Comparison of ENCODE assay signal across 8 mouse cellular contexts in genomic region chr1:132520764-132521163, GRCm38 (mm10). TPM values are rescaled to one million over a fixed set of nuclear protein-coding genes. Genes with fewer than 3 reads are reported as not detected.
DNase-seq lines count a peak whose midpoint lies in the region; ATAC-seq and TF ChIP-seq lines count a peak whose summit lies in the region.

No protein-coding gene starts in this region.

- peaks cover 49% of the 10 kb centered on the region for H3K27me3 ChIP-seq in heart, embryonic 10.5 days (ENCODE audit: insufficient read depth, poor library complexity, severe bottlenecking)
- peaks cover 14% of the 10 kb centered on the region; the same call in 1 of the 2 replicates for H3K27me3 ChIP-seq in heart, postnatal 0 days (ENCODE audit: control insufficient read depth, insufficient read depth, low read length)
- peaks cover 16% of the 10 kb centered on the region for H3K27me3 ChIP-seq in limb, embryonic 10.5 days (ENCODE audit: low read depth, poor library complexity, severe bottlenecking)
- H3K27me3 ChIP-seq in midbrain, postnatal 0 days (ENCODE audit: insufficient read depth, low read length) = no peaks in the 10 kb centered on the region

- peak; percentile 22; the same call in 1 of the 2 replicates for TF ChIP-seq CTCF in heart, postnatal 0 days (IDR thresholded peaks at IDR 0.05; ENCODE audit: low read depth)
- TF ChIP-seq CTCF in midbrain, postnatal 0 days (IDR thresholded peaks at IDR 0.05) = peak; percentile 53

- 22% methylated on average over 2 of the region's 6 CpGs for WGBS in heart, embryonic 10.5 days
- WGBS in heart, postnatal 0 days = 25% methylated on average over 4 of the region's 6 CpGs
- WGBS in limb, embryonic 10.5 days = 21% methylated on average over 3 of the region's 6 CpGs
- 26% methylated on average over 3 of the region's 6 CpGs for WGBS in midbrain, postnatal 0 days

- H3K4me3 ChIP-seq in heart, embryonic 10.5 days = no peak overlapping the region
- no peak overlapping the region for H3K4me3 ChIP-seq in heart, postnatal 0 days (ENCODE audit: low read depth, low read length)
- H3K4me3 ChIP-seq in limb, embryonic 10.5 days = no peak overlapping the region
- no peak overlapping the region for H3K4me3 ChIP-seq in midbrain, postnatal 0 days (ENCODE audit: low read depth, low read length)

- H3K9me3 ChIP-seq in heart, embryonic 10.5 days = no peaks in the 10 kb centered on the region
- H3K9me3 ChIP-seq in heart, postnatal 0 days (replicated peaks; ENCODE audit: control insufficient read depth, low read length) = no peaks in the 10 kb centered on the region
- no peaks in the 10 kb centered on the region for H3K9me3 ChIP-seq in limb, embryonic 10.5 days (replicated peaks)
- no peaks in the 10 kb centered on the region for H3K9me3 ChIP-seq in midbrain, postnatal 0 days (ENCODE audit: low read length)

- peaks cover 9% of the 10 kb centered on the region for H3K4me1 ChIP-seq in heart, embryonic 10.5 days
- H3K4me1 ChIP-seq in heart, postnatal 0 days (ENCODE audit: control insufficient read depth, insufficient read depth) = no peaks in the 10 kb centered on the region
- H3K4me1 ChIP-seq in limb, embryonic 10.5 days = peaks cover 15% of the 10 kb centered on the region
- no peaks in the 10 kb centered on the region for H3K4me1 ChIP-seq in midbrain, postnatal 0 days (ENCODE audit: insufficient read depth, low read length)

- no peak overlapping the region for H3K9ac ChIP-seq in heart, postnatal 0 days (replicated peaks; ENCODE audit: low read depth, low read length)
- H3K9ac ChIP-seq in midbrain, postnatal 0 days (replicated peaks; ENCODE audit: low read length, poor library complexity, severe bottlenecking) = no peak overlapping the region

- H3K4me2 ChIP-seq in heart, postnatal 0 days (ENCODE audit: low read depth, low read length) = no peak overlapping the region
- H3K4me2 ChIP-seq in midbrain, postnatal 0 days (ENCODE audit: low read depth, low read length, poor library complexity, severe bottlenecking) = no peak overlapping the region

- no peaks in the 10 kb centered on the region for H3K36me3 ChIP-seq in heart, embryonic 10.5 days
- H3K36me3 ChIP-seq in heart, postnatal 0 days (replicated peaks; ENCODE audit: control insufficient read depth, insufficient read depth, low read length) = no peaks in the 10 kb centered on the region
- H3K36me3 ChIP-seq in limb, embryonic 10.5 days = no peaks in the 10 kb centered on the region
- peaks cover 55% of the 10 kb centered on the region for H3K36me3 ChIP-seq in midbrain, postnatal 0 days (ENCODE audit: insufficient read depth, low read length)

- no peak for TF ChIP-seq EP300 in heart, postnatal 0 days (IDR thresholded peaks at IDR 0.05; ENCODE audit: low read depth)

- DNase-seq in heart, adult 18-20 months = peak; percentile 43 to 64
- no peak for DNase-seq in heart, embryonic 10.5 days (ENCODE audit: low spot score)
- DNase-seq in Muller cell, postnatal 12 days (ENCODE audit: inconsistent ontology term) = peak; percentile 74
- DNase-seq in embryo, embryonic 11 days = peak; percentile 74
- peak; percentile 51 for DNase-seq in heart, postnatal 0 days (ENCODE audit: low spot score)
- peak; percentile 51 for DNase-seq in limb, embryonic 10.5 days (ENCODE audit: low spot score)
- peak; percentile 65 for DNase-seq in midbrain, postnatal 0 days (ENCODE audit: low spot score)
- peak; percentile 68 for DNase-seq in thymus, postnatal 0 days (ENCODE audit: low spot score)

- H3K27ac ChIP-seq in heart, embryonic 10.5 days = no peak overlapping the region
- H3K27ac ChIP-seq in heart, postnatal 0 days (ENCODE audit: low read depth) = no peak overlapping the region
- H3K27ac ChIP-seq in limb, embryonic 10.5 days = no peak overlapping the region
- no peak overlapping the region for H3K27ac ChIP-seq in midbrain, postnatal 0 days (ENCODE audit: low read depth, low read length)

- ATAC-seq in heart, postnatal 0 days (ENCODE audit: insufficient read depth, low read depth) = peak; percentile 74; the same call in 1 of the 2 replicates
- peak; percentile 21; the same call in 1 of the 2 replicates for ATAC-seq in midbrain, postnatal 0 days (ENCODE audit: low FRiP score)

RNA-seq across cellular contexts. Expression of gene Tmem81, which starts 14.7 kb away (rescaled TPM):
- total RNA-seq in heart, adult 18-20 months (2021) = 1 to 10 TPM; 1.5 TPM
- polyA plus RNA-seq in heart, embryonic 10.5 days (2016; fragmentation: Nextera tagmentation; extraction: Ambion mirVana) = 1.2 and 1.3 TPM in 2 replicates
- 0.23 and 3.5 TPM in 2 replicates for total RNA-seq in heart, postnatal 0 days (2014; rRNA removed; ENCODE audit: low replicate concordance)
- polyA plus RNA-seq in heart, postnatal 0 days (2015; fragmentation: Nextera tagmentation; extraction: Ambion mirVana) = 0.20 and 0.51 TPM in 2 replicates
- polyA plus RNA-seq in limb, embryonic 10.5 days (2016; fragmentation: Nextera tagmentation; extraction: Ambion mirVana) = 1.5 and 1.7 TPM in 2 replicates
- 0.38 and 1.4 TPM in 2 replicates for total RNA-seq in midbrain, postnatal 0 days (2014; rRNA removed)
- polyA plus RNA-seq in midbrain, postnatal 0 days (2015; fragmentation: Nextera tagmentation; extraction: Ambion mirVana) = 0.81 and 0.96 TPM in 2 replicates
- polyA plus RNA-seq in thymus, postnatal 0 days (2015; fragmentation: Nextera tagmentation; extraction: Ambion mirVana) = 1.8 and 2.1 TPM in 2 replicates

RNA-seq across cellular contexts. Expression of gene Cntn2, which starts 22.3 kb away (rescaled TPM):
- 1 to 10 TPM; 3.1 to 4.0 TPM for total RNA-seq in heart, adult 18-20 months (2021)
- polyA plus RNA-seq in heart, embryonic 10.5 days (2016; fragmentation: Nextera tagmentation; extraction: Ambion mirVana) = 0.14 and 0.67 TPM in 2 replicates
- 1.4 and 4.4 TPM in 2 replicates for total RNA-seq in heart, postnatal 0 days (2014; rRNA removed; ENCODE audit: low replicate concordance)
- 0.52 and 1.0 TPM in 2 replicates for polyA plus RNA-seq in heart, postnatal 0 days (2015; fragmentation: Nextera tagmentation; extraction: Ambion mirVana)
- 0.94 and 1.3 TPM in 2 replicates for polyA plus RNA-seq in limb, embryonic 10.5 days (2016; fragmentation: Nextera tagmentation; extraction: Ambion mirVana)
- total RNA-seq in midbrain, postnatal 0 days (2014; rRNA removed) = 55.4 and 69.2 TPM in 2 replicates
- polyA plus RNA-seq in midbrain, postnatal 0 days (2015; fragmentation: Nextera tagmentation; extraction: Ambion mirVana) = 14.7 and 15.6 TPM in 2 replicates
- polyA plus RNA-seq in thymus, postnatal 0 days (2015; fragmentation: Nextera tagmentation; extraction: Ambion mirVana) = 0.08 and 0.23 TPM in 2 replicates

RNA-seq across cellular contexts. Expression of gene Rbbp5, which starts 43.6 kb away (rescaled TPM):
- total RNA-seq in heart, adult 18-20 months (2021) = 10 to 100 TPM; 25.1 to 27.6 TPM
- 33.2 and 43.6 TPM in 2 replicates for polyA plus RNA-seq in heart, embryonic 10.5 days (2016; fragmentation: Nextera tagmentation; extraction: Ambion mirVana)
- total RNA-seq in heart, postnatal 0 days (2014; rRNA removed; ENCODE audit: low replicate concordance) = 21.6 and 35.3 TPM in 2 replicates
- polyA plus RNA-seq in heart, postnatal 0 days (2015; fragmentation: Nextera tagmentation; extraction: Ambion mirVana) = 15.8 and 17.8 TPM in 2 replicates
- polyA plus RNA-seq in limb, embryonic 10.5 days (2016; fragmentation: Nextera tagmentation; extraction: Ambion mirVana) = 59.4 and 66.8 TPM in 2 replicates
- total RNA-seq in midbrain, postnatal 0 days (2014; rRNA removed) = 22.6 and 31.4 TPM in 2 replicates
- polyA plus RNA-seq in midbrain, postnatal 0 days (2015; fragmentation: Nextera tagmentation; extraction: Ambion mirVana) = 25.5 and 25.8 TPM in 2 replicates
- 41.3 and 44.7 TPM in 2 replicates for polyA plus RNA-seq in thymus, postnatal 0 days (2015; fragmentation: Nextera tagmentation; extraction: Ambion mirVana)
